Mouse (Mus musculus) retina, postnatal 1 day (tissue): ENCODE data around the gene Hltf.
"Not testable (repeated sequence)": the region's sequence is repeated elsewhere in the genome, so short reads cannot be mapped to it uniquely, and the experiment has no call there.

Experiments used
- DNase-seq: peaks from one replicate; pipeline ENCODE4 v3.0.0-alpha.2; 2012

Gene Hltf

GRCm38 (mm10) chr3:20108881-20109280 is 51.3 kb downstream of the Hltf start:
- no peak for DNase-seq

- DNase-seq: no peak
Observed at GRCm38 (mm10) chr3:20111913-20112312, 54.3 kb downstream of the Hltf start.

- DNase-seq: no peak
Observed at GRCm38 (mm10) chr3:20119044-20119591, 61.5 kb downstream of the Hltf start.

GRCm38 (mm10) chr3:20119686-20120244 is 62.2 kb downstream of the Hltf start:
- no peak for DNase-seq

GRCm38 (mm10) chr3:20121582-20121981 is 64.0 kb downstream of the Hltf start:
- DNase-seq: not testable (repeated sequence)

- no peak for DNase-seq
Observed at GRCm38 (mm10) chr3:20125604-20126003, 68.0 kb downstream of the Hltf start.

- peak; percentile 15 for DNase-seq
Observed at GRCm38 (mm10) chr3:20127047-20127595, 69.5 kb downstream of the Hltf start.

- DNase-seq: no peak
Observed at GRCm38 (mm10) chr3:20129491-20129890, 71.9 kb downstream of the Hltf start.

GRCm38 (mm10) chr3:20130456-20131349 is 73.1 kb downstream of the Hltf start:
- DNase-seq: no peak

GRCm38 (mm10) chr3:20131350-20131720 is 73.7 kb downstream of the Hltf start:
- no peak for DNase-seq

GRCm38 (mm10) chr3:20132731-20133130 is 75.1 kb downstream of the Hltf start:
- DNase-seq: no peak

- no peak for DNase-seq
Observed at GRCm38 (mm10) chr3:20133745-20134144, 76.1 kb downstream of the Hltf start.

- DNase-seq: peak; percentile 23
Observed at GRCm38 (mm10) chr3:20134545-20134944, 76.9 kb downstream of the Hltf start.

- DNase-seq: no peak
Observed at GRCm38 (mm10) chr3:20136868-20137581, 79.4 kb downstream of the Hltf start.

GRCm38 (mm10) chr3:20141240-20141639 is 83.6 kb downstream of the Hltf start:
- DNase-seq: no peak

GRCm38 (mm10) chr3:20141679-20142078 is 84.1 kb downstream of the Hltf start:
- DNase-seq: peak; percentile 40

GRCm38 (mm10) chr3:20142101-20142500 is 84.5 kb downstream of the Hltf start:
- DNase-seq: no peak

GRCm38 (mm10) chr3:20142576-20142975 is 85.0 kb downstream of the Hltf start:
- no peak for DNase-seq

GRCm38 (mm10) chr3:20143726-20144125 is 86.1 kb downstream of the Hltf start:
- no peak for DNase-seq

- DNase-seq: no peak
Observed at GRCm38 (mm10) chr3:20144401-20144800, 86.8 kb downstream of the Hltf start.

GRCm38 (mm10) chr3:20145696-20146113 is 88.1 kb downstream of the Hltf start:
- peak; percentile 39 for DNase-seq

GRCm38 (mm10) chr3:20146884-20147395 is 89.3 kb downstream of the Hltf start:
- no peak for DNase-seq

GRCm38 (mm10) chr3:20147647-20148046 is 90.0 kb downstream of the Hltf start:
- DNase-seq: no peak
